Mouse (Mus musculus): Measurements from ENCODE around the gene Bmyc. TPM values are rescaled to one million over a fixed set of nuclear protein-coding genes. Genes with fewer than 3 reads are reported as not detected.
A peak's percentile ranks its signal among the peaks of the same experiment; 100 is the strongest.

Bmyc gene
- 82.5 and 82.9 TPM in 2 replicates for polyA plus RNA-seq (2014; fragmentation: Nextera tagmentation; extraction: Ambion mirVana)

DNA sequence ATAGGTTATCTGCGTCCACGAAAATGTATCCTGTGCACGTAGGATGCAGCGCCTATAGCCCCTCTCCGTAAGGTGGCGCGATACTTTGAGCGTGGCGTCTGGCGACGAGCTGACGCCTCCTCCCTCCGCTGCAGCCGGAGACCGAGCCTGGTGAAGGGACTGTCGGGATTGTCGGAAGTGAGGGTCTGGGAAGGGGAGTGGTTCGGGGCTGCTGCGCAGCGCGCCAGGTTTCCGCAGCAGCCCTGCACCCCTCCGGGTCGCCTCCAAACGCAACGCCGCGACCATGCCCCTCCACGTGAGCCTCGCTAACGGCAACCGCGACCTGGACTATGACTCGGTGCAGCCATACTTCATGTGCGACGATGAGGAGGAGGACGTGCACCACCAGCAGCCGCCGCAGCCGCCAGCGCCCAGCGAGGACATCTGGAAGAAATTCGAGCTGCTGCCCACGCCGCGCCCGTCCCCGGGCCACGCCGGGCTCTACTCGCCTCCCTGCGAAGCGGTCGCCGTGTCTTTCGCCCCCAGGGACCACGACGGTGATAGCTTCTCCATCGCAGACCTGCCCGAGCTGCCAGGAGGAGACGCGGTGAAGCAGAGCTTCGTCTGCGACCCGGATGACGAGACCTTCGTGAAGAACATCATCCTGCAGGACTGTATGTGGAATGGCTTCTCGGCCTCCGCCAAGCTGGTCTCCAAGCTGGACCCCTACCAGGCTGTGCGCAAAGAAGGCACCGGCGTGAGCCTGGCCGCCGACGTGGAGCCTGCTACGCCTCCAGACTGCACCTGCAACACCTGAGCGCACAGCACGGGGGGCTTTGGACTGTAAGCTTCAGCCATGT is at the start of gene Bmyc:
Gene Bmyc, plus strand, starts transcription at position 97 of the 839 bp plus-strand sequence.
- Histone ChIP-seq H3K27me3 (replicated peaks; ENCODE audit: control insufficient read depth, insufficient read depth, low read length) (no peaks in the 10 kb centered on the region), H3K4me2 (ENCODE audit: low read depth, low read length) (peak within 1 kb of the TSS; percentile 94), H3K9ac (ENCODE audit: low read depth, low read length) (peak within 1 kb of the TSS; percentile 82), H3K4me3 (ENCODE audit: low read depth, low read length) (peak within 1 kb of the TSS; percentile 79), H3K36me3 (ENCODE audit: control insufficient read depth, insufficient read depth, low read length) (no peaks in the 10 kb centered on the region), H3K4me1 (ENCODE audit: control insufficient read depth, insufficient read depth, low read length) (peaks cover 12% of the 10 kb centered on the region; the same call in 1 of the 2 replicates), H3K9me3 (ENCODE audit: control insufficient read depth, low read length) (no peaks in the 10 kb centered on the region), H3K27ac (replicated peaks; ENCODE audit: low read depth, low read length) (peak within 1 kb of the TSS; percentile 80)
- ATAC-seq (ENCODE audit: low read depth) (peak; percentile 96), DNase-seq (ENCODE audit: low spot score) (peak; percentile 95)
- WGBS: under 1% methylated on average over 67 of the region's 78 CpGs

DNA sequence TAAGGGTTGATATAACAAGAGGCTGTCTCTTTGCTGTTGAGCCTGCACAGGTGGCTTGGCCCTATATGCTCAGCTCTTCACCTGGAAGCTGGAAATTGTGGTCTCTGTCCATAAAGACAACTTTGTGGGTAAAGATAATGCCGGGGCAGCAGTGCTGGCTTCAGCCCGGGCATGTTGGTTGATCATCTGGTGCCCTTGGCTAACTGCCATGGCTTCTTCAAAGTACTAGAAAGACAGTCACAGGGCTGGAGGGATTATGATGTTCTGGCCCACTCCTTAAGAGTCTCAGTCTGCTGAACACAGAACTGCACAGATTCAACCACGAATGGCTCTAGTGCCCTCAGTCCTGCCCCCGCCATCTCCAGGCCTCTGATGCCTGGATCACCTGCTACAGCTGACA is 49.3 kb upstream of the Bmyc start:
- Histone ChIP-seq H3K27ac (replicated peaks; ENCODE audit: low read depth, low read length) (no peak overlapping the region), H3K9ac (ENCODE audit: low read depth, low read length) (no peak overlapping the region), H3K9me3 (ENCODE audit: control insufficient read depth, low read length) (no peaks in the 10 kb centered on the region), H3K4me1 (ENCODE audit: control insufficient read depth, insufficient read depth, low read length) (no peaks in the 10 kb centered on the region), H3K27me3 (replicated peaks; ENCODE audit: control insufficient read depth, insufficient read depth, low read length) (no peaks in the 10 kb centered on the region), H3K36me3 (ENCODE audit: control insufficient read depth, insufficient read depth, low read length) (no peaks in the 10 kb centered on the region), H3K4me3 (ENCODE audit: low read depth, low read length) (no peak overlapping the region), H3K4me2 (ENCODE audit: low read depth, low read length) (no peak overlapping the region)
- ATAC-seq (ENCODE audit: low read depth) (no peak), DNase-seq (ENCODE audit: low spot score) (no peak)
- WGBS: 86% methylated on average over 4 of the region's 4 CpGs

GRCm38 (mm10) chr2:25657652-25658051 is 48.9 kb upstream of the Bmyc start, which contains the start of gene Lcn5:
Gene Lcn5 (plus strand): TSS chr2:25657952.
- no peaks in the 10 kb centered on the region for H3K27me3 ChIP-seq (replicated peaks; ENCODE audit: control insufficient read depth, insufficient read depth, low read length)
- DNase-seq (ENCODE audit: low spot score): no peak
- ATAC-seq (ENCODE audit: low read depth): no peak

DNA sequence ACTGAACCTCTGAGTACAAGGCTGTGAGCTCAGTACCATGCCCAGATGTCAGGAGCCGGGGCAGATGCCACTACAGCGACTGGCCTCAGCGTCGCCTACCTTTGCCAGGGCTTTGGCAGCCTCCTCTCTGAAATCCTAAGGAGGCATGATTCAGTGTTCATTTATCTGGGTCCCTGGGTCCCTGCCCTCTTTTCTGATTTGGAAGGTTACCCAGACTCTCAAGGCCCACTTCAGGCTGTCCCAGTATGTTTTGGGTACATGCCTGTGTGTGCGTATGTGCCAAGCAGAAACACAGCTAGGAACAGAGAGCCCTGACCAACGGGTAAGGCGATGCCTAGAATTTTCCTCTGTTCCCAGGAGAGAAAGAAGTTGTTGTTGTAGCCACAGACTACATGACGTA is 46.3 kb upstream of the Bmyc start:
- ATAC-seq (ENCODE audit: low read depth) (no peak), DNase-seq (ENCODE audit: low spot score) (no peak)
- Histone ChIP-seq H3K9me3 (ENCODE audit: control insufficient read depth, low read length) (no peaks in the 10 kb centered on the region), H3K9ac (ENCODE audit: low read depth, low read length) (no peak overlapping the region), H3K36me3 (ENCODE audit: control insufficient read depth, insufficient read depth, low read length) (no peaks in the 10 kb centered on the region), H3K4me1 (ENCODE audit: control insufficient read depth, insufficient read depth, low read length) (no peaks in the 10 kb centered on the region), H3K4me3 (ENCODE audit: low read depth, low read length) (no peak overlapping the region), H3K27ac (replicated peaks; ENCODE audit: low read depth, low read length) (no peak overlapping the region), H3K27me3 (replicated peaks; ENCODE audit: control insufficient read depth, insufficient read depth, low read length) (no peaks in the 10 kb centered on the region), H3K4me2 (ENCODE audit: low read depth, low read length) (no peak overlapping the region)
- 78% methylated on average over 8 of the region's 8 CpGs for WGBS

More at GRCm38 (mm10) chr2:25657652-25658051, 48.9 kb upstream of the Bmyc start, which contains the start of gene Lcn5:
- Histone ChIP-seq H3K36me3 (ENCODE audit: control insufficient read depth, insufficient read depth, low read length) (no peaks in the 10 kb centered on the region), H3K4me3 (ENCODE audit: low read depth, low read length) (no peak within 1 kb of the TSS), H3K4me1 (ENCODE audit: control insufficient read depth, insufficient read depth, low read length) (no peaks in the 10 kb centered on the region), H3K9me3 (ENCODE audit: control insufficient read depth, low read length) (no peaks in the 10 kb centered on the region), H3K4me2 (ENCODE audit: low read depth, low read length) (no peak within 1 kb of the TSS), H3K27ac (replicated peaks; ENCODE audit: low read depth, low read length) (no peak within 1 kb of the TSS), H3K9ac (ENCODE audit: low read depth, low read length) (no peak within 1 kb of the TSS)

GRCm38 (mm10) chr2:25661245-25661970 is 45.1 kb upstream of the Bmyc start:
- 82% methylated on average over 6 of the region's 6 CpGs for WGBS
- H3K9ac ChIP-seq (ENCODE audit: low read depth, low read length): no peak overlapping the region
- ATAC-seq (ENCODE audit: low read depth) (no peak), DNase-seq (ENCODE audit: low spot score) (no peak)
- H3K27me3 ChIP-seq (replicated peaks; ENCODE audit: control insufficient read depth, insufficient read depth, low read length): no peaks in the 10 kb centered on the region
- no peaks in the 10 kb centered on the region for H3K9me3 ChIP-seq (ENCODE audit: control insufficient read depth, low read length)
- no peak overlapping the region for H3K4me3 ChIP-seq (ENCODE audit: low read depth, low read length)
- no peak overlapping the region for H3K27ac ChIP-seq (replicated peaks; ENCODE audit: low read depth, low read length)
- no peaks in the 10 kb centered on the region for H3K36me3 ChIP-seq (ENCODE audit: control insufficient read depth, insufficient read depth, low read length)
- H3K4me2 ChIP-seq (ENCODE audit: low read depth, low read length): no peak overlapping the region
- no peaks in the 10 kb centered on the region for H3K4me1 ChIP-seq (ENCODE audit: control insufficient read depth, insufficient read depth, low read length)

DNA sequence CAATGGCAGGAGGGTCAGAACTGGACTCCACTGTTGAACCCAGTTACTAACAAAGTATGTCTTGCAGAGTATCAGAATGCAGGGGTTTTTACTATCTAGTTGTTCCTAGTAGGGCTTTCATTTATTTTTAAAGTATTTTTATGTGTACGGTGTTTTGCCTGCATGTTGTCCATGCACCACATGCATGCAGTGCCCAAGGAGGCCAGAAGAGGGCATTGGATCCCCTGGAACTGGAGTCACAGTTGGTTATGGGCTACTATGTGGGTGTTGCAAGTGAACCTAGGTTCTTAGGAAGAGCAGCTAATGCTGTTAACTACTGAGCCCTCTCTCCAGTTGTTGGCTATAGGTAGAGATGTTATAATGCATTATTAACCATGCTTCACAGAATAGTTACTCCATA is 43.0 kb upstream of the Bmyc start:
- no peak for DNase-seq (ENCODE audit: low spot score)
- Histone ChIP-seq H3K36me3 (ENCODE audit: control insufficient read depth, insufficient read depth, low read length) (no peaks in the 10 kb centered on the region), H3K9ac (ENCODE audit: low read depth, low read length) (no peak overlapping the region), H3K4me2 (ENCODE audit: low read depth, low read length) (no peak overlapping the region), H3K27me3 (replicated peaks; ENCODE audit: control insufficient read depth, insufficient read depth, low read length) (no peaks in the 10 kb centered on the region), H3K9me3 (ENCODE audit: control insufficient read depth, low read length) (no peaks in the 10 kb centered on the region), H3K27ac (replicated peaks; ENCODE audit: low read depth, low read length) (no peak overlapping the region), H3K4me3 (ENCODE audit: low read depth, low read length) (no peak overlapping the region), H3K4me1 (ENCODE audit: control insufficient read depth, insufficient read depth, low read length) (no peaks in the 10 kb centered on the region)
- no peak for ATAC-seq (ENCODE audit: low read depth)
- 50% methylated on average over 1 of the region's 1 CpGs for WGBS

GRCm38 (mm10) chr2:25664125-25664524 is 42.4 kb upstream of the Bmyc start:
- Histone ChIP-seq H3K9ac (ENCODE audit: low read depth, low read length) (no peak overlapping the region), H3K4me1 (ENCODE audit: control insufficient read depth, insufficient read depth, low read length) (no peaks in the 10 kb centered on the region), H3K36me3 (ENCODE audit: control insufficient read depth, insufficient read depth, low read length) (no peaks in the 10 kb centered on the region), H3K4me3 (ENCODE audit: low read depth, low read length) (no peak overlapping the region), H3K9me3 (ENCODE audit: control insufficient read depth, low read length) (no peaks in the 10 kb centered on the region), H3K4me2 (ENCODE audit: low read depth, low read length) (no peak overlapping the region), H3K27me3 (replicated peaks; ENCODE audit: control insufficient read depth, insufficient read depth, low read length) (no peaks in the 10 kb centered on the region), H3K27ac (replicated peaks; ENCODE audit: low read depth, low read length) (no peak overlapping the region)
- DNase-seq (ENCODE audit: low spot score) (no peak), ATAC-seq (ENCODE audit: low read depth) (no peak)
- 64% methylated on average over 5 of the region's 5 CpGs for WGBS

- Histone ChIP-seq H3K27ac (replicated peaks; ENCODE audit: low read depth, low read length) (no peak overlapping the region), H3K4me2 (ENCODE audit: low read depth, low read length) (no peak overlapping the region), H3K27me3 (replicated peaks; ENCODE audit: control insufficient read depth, insufficient read depth, low read length) (no peaks in the 10 kb centered on the region), H3K4me3 (ENCODE audit: low read depth, low read length) (no peak overlapping the region), H3K36me3 (ENCODE audit: control insufficient read depth, insufficient read depth, low read length) (no peaks in the 10 kb centered on the region), H3K4me1 (ENCODE audit: control insufficient read depth, insufficient read depth, low read length) (no peaks in the 10 kb centered on the region), H3K9ac (ENCODE audit: low read depth, low read length) (no peak overlapping the region), H3K9me3 (ENCODE audit: control insufficient read depth, low read length) (no peaks in the 10 kb centered on the region)
- no peak for DNase-seq (ENCODE audit: low spot score)
- ATAC-seq (ENCODE audit: low read depth): no peak
- WGBS: 57% methylated on average over 1 of the region's 1 CpGs
These were observed 40.0 kb upstream of the Bmyc start for GRCm38 (mm10) chr2:25666516-25666915.

All from embryonic facial prominence, embryonic 14.5 days (tissue).